Mouse (Mus musculus) CH12.LX (cell line): ENCODE measurements around the gene Borcs8. TPM values are rescaled to one million over a fixed set of nuclear protein-coding genes. Genes with fewer than 3 reads are reported as not detected.

Source experiments
- DNase-seq: peaks from one replicate; pipeline ENCODE4 v3.0.0-alpha.2; 2013; ENCODE audit errors: extremely low read depth
- H3K27ac ChIP-seq: 2 replicates; pipeline ENCODE4 v1.5.1; 2012; ENCODE audit warnings: low read depth, mild to moderate bottlenecking, control low read depth, moderate library complexity; ENCODE audit not compliant: insufficient read depth
- H3K27me3 ChIP-seq: replicated peaks from 2 replicates; pipeline ENCODE3; 2012; ENCODE audit warnings: inconsistent platforms
- H3K36me3 ChIP-seq, 2 experiments: replicated peaks in 1 of 2; 2 replicates each; pipeline versions ENCODE3 to v1.6.1; 2012; ENCODE audit warnings: inconsistent platforms in 1 of 2, low read length in 1 of 2, mild to moderate bottlenecking in 1 of 2, mixed read lengths in 1 of 2, moderate library complexity in 1 of 2; ENCODE audit not compliant: control insufficient read depth in 1 of 2, insufficient read depth in 1 of 2
- H3K4me1 ChIP-seq, 2 experiments: 2 replicates each; pipeline ENCODE4 v1.6.1; 2012; ENCODE audit warnings: inconsistent platforms in 1 of 2, moderate library complexity in 1 of 2; ENCODE audit not compliant: insufficient read depth in 2 of 2, control insufficient read depth in 1 of 2
- H3K4me2 ChIP-seq: 2 replicates; pipeline ENCODE4 v1.6.1; 2012; ENCODE audit warnings: low read depth, mild to moderate bottlenecking, control low read depth; ENCODE audit not compliant: poor library complexity, insufficient read depth, severe bottlenecking
- H3K4me3 ChIP-seq, 3 experiments: fragments of 150-350 bp in 1 of 3; sonication (generic) in 1 of 3; replicated peaks in 1 of 3; 2 replicates each; pipeline versions ENCODE3 to v1.5.1; 2011 to 2012; ENCODE audit warnings: low read depth in 2 of 3, low read length in 2 of 3, mild to moderate bottlenecking in 2 of 3, moderate library complexity in 2 of 3, control low read depth in 1 of 3, improper control_type of control experiment in 1 of 3, inconsistent platforms in 1 of 3, mixed read lengths in 1 of 3; ENCODE audit not compliant: poor library complexity in 1 of 3
- H3K79me2 ChIP-seq: replicated peaks from 2 replicates; pipeline ENCODE4 v1.6.1; 2012; ENCODE audit warnings: mild to moderate bottlenecking, moderate library complexity; ENCODE audit not compliant: control insufficient read depth, poor library complexity, insufficient read depth, severe bottlenecking; ENCODE audit errors: extremely low read depth
- H3K9ac ChIP-seq: 2 replicates; pipeline ENCODE4 v1.6.1; 2012; ENCODE audit warnings: low read depth, mild to moderate bottlenecking, control low read depth, moderate library complexity; ENCODE audit not compliant: insufficient read depth
- H3K9me3 ChIP-seq: replicated peaks from 2 replicates; pipeline ENCODE3; 2012; ENCODE audit warnings: low read length, inconsistent platforms, mixed read lengths
- CHD1 ChIP-seq: IDR thresholded peaks from 2 replicates; pipeline ENCODE4 v1.6.1; 2012; ENCODE audit warnings: low read depth, low read length, improper control_type of control experiment, inconsistent platforms
- ELF1 ChIP-seq: IDR thresholded peaks from 2 replicates; pipeline ENCODE4 v1.6.1; 2014; ENCODE audit warnings: low read depth, mild to moderate bottlenecking, inconsistent platforms, low read length, improper control_type of control experiment
- GABPA ChIP-seq: IDR thresholded peaks from 2 replicates; pipeline ENCODE4 v1.6.1; 2012; ENCODE audit warnings: low read depth, low read length, improper control_type of control experiment, inconsistent platforms; ENCODE audit not compliant: insufficient replicate concordance
- MAFK ChIP-seq: IDR thresholded peaks from 2 replicates; pipeline ENCODE4 v1.6.1; 2011; ENCODE audit warnings: low read length, improper control_type of control experiment; ENCODE audit not compliant: insufficient replicate concordance
- MEF2A ChIP-seq: IDR thresholded peaks from 2 replicates; pipeline ENCODE4 v1.6.1; 2014; ENCODE audit warnings: low read depth, mild to moderate bottlenecking, inconsistent platforms, low read length, improper control_type of control experiment, borderline replicate concordance
- MXI1 ChIP-seq: IDR thresholded peaks from 2 replicates; pipeline ENCODE4 v1.6.1; 2011; ENCODE audit warnings: mild to moderate bottlenecking, low read depth, low read length, improper control_type of control experiment
- PAX5 ChIP-seq: IDR thresholded peaks from 2 replicates; pipeline ENCODE4 v1.6.1; 2012; ENCODE audit warnings: low read length, inconsistent platforms, mixed read lengths
- POLR2A ChIP-seq: IDR thresholded peaks from 2 replicates; pipeline ENCODE4 v1.6.1; 2011; ENCODE audit warnings: low read depth, mild to moderate bottlenecking, improper control_type of control experiment, low read length
- RAD21 ChIP-seq: IDR thresholded peaks from 2 replicates; pipeline ENCODE4 v1.6.1; 2011; ENCODE audit warnings: low read depth, mild to moderate bottlenecking, low read length, improper control_type of control experiment, moderate library complexity
- RCOR1 ChIP-seq: conservative IDR thresholded peaks from 2 replicates; pipeline ENCODE4 v1.6.1; 2012; ENCODE audit warnings: low read depth, mild to moderate bottlenecking, inconsistent platforms, low read length, improper control_type of control experiment
- SIN3A ChIP-seq: IDR thresholded peaks from 2 replicates; pipeline ENCODE4 v1.6.1; 2012; ENCODE audit warnings: low read length, improper control_type of control experiment, inconsistent platforms
- SMC3 ChIP-seq: IDR thresholded peaks from 2 replicates; pipeline ENCODE4 v1.6.1; 2011; ENCODE audit warnings: low read depth, low read length, improper control_type of control experiment
- TCF12 ChIP-seq: IDR thresholded peaks from 2 replicates; pipeline ENCODE4 v1.6.1; 2014; ENCODE audit warnings: low read depth, mild to moderate bottlenecking, inconsistent platforms, low read length, improper control_type of control experiment
- UBTF ChIP-seq: IDR thresholded peaks from 2 replicates; pipeline ENCODE4 v1.6.1; 2012; ENCODE audit warnings: low read depth, mild to moderate bottlenecking, inconsistent platforms, low read length, improper control_type of control experiment, moderate library complexity
- USF1 ChIP-seq: IDR thresholded peaks from 2 replicates; pipeline ENCODE4 v1.6.1; 2014; ENCODE audit warnings: low read depth, mild to moderate bottlenecking, inconsistent platforms, low read length, improper control_type of control experiment
- USF2 ChIP-seq: conservative IDR thresholded peaks from 2 replicates; pipeline ENCODE4 v1.6.1; 2011; ENCODE audit warnings: low read depth, low read length, improper control_type of control experiment
- ZC3H11A ChIP-seq: IDR thresholded peaks from 2 replicates; pipeline ENCODE4 v1.6.1; 2012; ENCODE audit warnings: low read depth, mild to moderate bottlenecking, inconsistent platforms, low read length, improper control_type of control experiment
- dilution Hi-C: fragments of 300-500 bp; cut with MboI; formaldehyde crosslinking; loops from 2 replicates; pipeline ENCODE4 v1.14.3; 2020; ENCODE audit warnings: low sequenced_read_pairs; ENCODE audit not compliant: extremely low pct_unique_long_range_greater_than_20kb, extremely low pct_ligation_motif_present
- in situ Hi-C: fragments of 300-500 bp; cut with MboI; formaldehyde crosslinking; loops from 3 replicates; pipeline ENCODE4 v1.14.3; 2019; ENCODE audit warnings: low sequenced_read_pairs, low pct_ligation_motif_present, low pct_unique_long_range_greater_than_20kb, mixed read lengths
- polyA plus RNA-seq: library from polyadenylated mRNA; unstranded; fragments of >175 nt; gene quantifications from 2 replicates; pipeline ENCODE4 v1.2.1, GENCODE M21; 2012; ENCODE audit warnings: low read depth; ENCODE audit not compliant: insufficient read length
- total RNA-seq, 2 experiments: library from RNA; depleted of rRNA; stranded (reverse); fragments of 300-350 nt in 1 of 2; fragments of >200 nt in 1 of 2; gene quantifications; 2 replicates each; pipeline ENCODE4 v1.2.3; 2012 to 2014

The Borcs8 gene
- total and polyA plus RNA-seq, 3 experiments = 22.2 to 56.4 (median 44.0) TPM

DNA sequence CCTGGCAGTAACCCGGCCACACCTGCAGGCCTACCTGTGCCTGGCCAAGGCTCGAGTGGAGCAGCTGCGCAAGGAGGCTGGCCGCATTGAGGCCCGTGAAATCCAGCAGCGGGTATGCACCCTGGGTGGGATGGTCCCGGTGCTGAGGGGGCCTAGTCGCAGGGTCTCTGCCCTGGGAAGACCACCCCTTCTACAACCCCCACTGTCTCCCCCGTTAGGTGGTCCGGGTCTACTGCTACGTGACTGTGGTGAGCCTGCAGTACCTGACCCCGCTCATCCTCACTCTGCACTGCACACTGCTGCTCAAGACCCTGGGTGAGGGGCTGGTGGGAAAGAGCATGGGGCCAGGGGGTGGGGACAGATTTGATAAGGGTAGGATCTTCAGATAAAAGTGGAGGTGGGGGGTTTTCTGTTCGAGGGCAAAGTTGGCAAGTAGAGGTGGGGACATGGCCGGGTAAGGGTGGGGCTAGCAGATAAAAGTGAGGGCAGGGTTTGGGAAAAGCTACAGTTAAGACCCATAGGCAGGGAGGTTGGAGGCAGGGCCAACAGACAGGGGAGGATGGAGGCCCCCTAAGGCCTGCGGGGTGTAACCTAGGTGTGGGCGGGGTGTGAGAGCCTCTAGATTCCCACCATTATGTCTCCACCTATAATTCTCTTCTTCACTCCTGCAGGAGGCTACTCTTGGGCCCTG lies 42.1 kb downstream of the Borcs8 start:
- no peak for DNase-seq
- H3K27me3 ChIP-seq = no peaks in the 10 kb centered on the region
- no peaks in the 10 kb centered on the region for H3K79me2 ChIP-seq
- in situ Hi-C loops (no loop called here), dilution Hi-C loops (no loop called here)
- no peak for TF ChIP-seq POLR2A
- no peak for TF ChIP-seq SMC3
- TF ChIP-seq CHD1 = no peak
- no peak for TF ChIP-seq PAX5
- TF ChIP-seq MAFK = no peak
- TF ChIP-seq GABPA = no peak
- TF ChIP-seq SIN3A = no peak
- no peak for TF ChIP-seq ZC3H11A
- TF ChIP-seq MEF2A = no peak
- no peak for TF ChIP-seq MXI1
- H3K4me2 ChIP-seq = no peak overlapping the region
- H3K4me1 ChIP-seq = no peaks in the 10 kb centered on the region
- no peak overlapping the region for H3K9ac ChIP-seq
- no peak overlapping the region for H3K27ac ChIP-seq
- H3K36me3 ChIP-seq = peaks cover 56 to 84% of the 10 kb centered on the region in 2 experiments
- H3K9me3 ChIP-seq = no peaks in the 10 kb centered on the region
- H3K4me3 ChIP-seq = no peak overlapping the region

DNA sequence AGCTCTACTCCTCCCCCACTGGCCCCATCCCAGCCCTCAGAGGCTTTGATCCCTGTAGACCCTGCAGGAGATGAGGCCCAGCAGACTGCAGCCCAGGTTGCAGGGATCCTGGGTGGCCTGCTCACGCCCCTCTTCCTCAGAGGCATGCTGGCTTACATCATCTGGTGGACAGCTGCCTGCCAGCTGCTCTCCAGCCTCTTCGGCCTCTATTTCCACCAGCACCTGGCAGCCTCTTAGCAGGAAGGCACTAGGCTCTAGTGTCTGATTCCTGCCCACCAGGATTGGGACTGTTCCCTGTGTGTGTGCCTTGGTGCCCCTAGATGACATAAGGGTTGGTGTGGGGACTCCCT lies 42.6 kb downstream of the Borcs8 start:
- Histone ChIP-seq H3K4me3 (no peak overlapping the region), H3K27me3 (no peaks in the 10 kb centered on the region), H3K9me3 (no peaks in the 10 kb centered on the region), H3K4me1 (no peaks in the 10 kb centered on the region), H3K79me2 (no peaks in the 10 kb centered on the region), H3K36me3 (peaks cover 52 to 84% of the 10 kb centered on the region in 2 experiments), H3K4me2 (no peak overlapping the region), H3K9ac (no peak overlapping the region), H3K27ac (no peak overlapping the region)
- dilution Hi-C loops = no loop called here
- no peak for DNase-seq
- TF ChIP-seq ELF1 (no peak), USF1 (no peak), USF2 (no peak), POLR2A (no peak), RAD21 (no peak), UBTF (no peak), TCF12 (no peak), GABPA (no peak), RCOR1 (no peak)
- in situ Hi-C loops = no loop called here
